In genomic region chr2:118512418-118513377, GRCm38 (mm10) we compare ENCODE assay signal across 10 mouse cellular contexts. TPM values are rescaled to one million over a fixed set of nuclear protein-coding genes. Genes with fewer than 3 reads are reported as not detected.
DNase-seq lines count a peak whose midpoint lies in the region; ATAC-seq lines count a peak whose summit lies in the region.
"Had no signal": no experiment of that assay in that cellular context is flagged by ENCODE, and none has a peak within 500 bp of the region (broad histone marks: within the 10 kb centered on the region; RNA-seq: fewer than 3 reads in every experiment).

No protein-coding gene starts in this region.

- no peaks in the 10 kb centered on the region for H3K36me3 ChIP-seq in heart, embryonic 13.5 days
- no peaks in the 10 kb centered on the region for H3K36me3 ChIP-seq in midbrain, embryonic 10.5 days
- H3K36me3 ChIP-seq in midbrain, embryonic 14.5 days (ENCODE audit: control insufficient read depth, insufficient read depth, low read length), result no peaks in the 10 kb centered on the region
- H3K36me3 ChIP-seq in stomach, embryonic 15.5 days, result no peaks in the 10 kb centered on the region
- no peaks in the 10 kb centered on the region for H3K36me3 ChIP-seq in liver, embryonic 12.5 days

- no peak for ATAC-seq in heart, embryonic 13.5 days (ENCODE audit: extremely low read depth, insufficient number of reproducible peaks, low FRiP score, low TSS enrichment)
- no peak for ATAC-seq in midbrain, embryonic 14.5 days (ENCODE audit: low FRiP score, low TSS enrichment)
- ATAC-seq in granulocyte monocyte progenitor cell, adult 5-6 weeks (replicated peaks; ENCODE audit: poor library complexity, severe bottlenecking), result peak; percentile 50
- ATAC-seq in stomach, embryonic 15.5 days (ENCODE audit: insufficient read depth, low FRiP score, low read depth), result no peak
- ATAC-seq in liver, embryonic 12.5 days, result no peak
- ATAC-seq: CD4-positive, CD25-positive, alpha-beta regulatory T cell, adult 4 months; forebrain, embryonic 14.5 days had no signal

- H3K4me2 ChIP-seq in heart, embryonic 13.5 days, result no peak overlapping the region
- no peak overlapping the region for H3K4me2 ChIP-seq in midbrain, embryonic 14.5 days (ENCODE audit: low read length)
- H3K4me2 ChIP-seq in stomach, embryonic 15.5 days, result no peak overlapping the region
- H3K4me2 ChIP-seq in liver, embryonic 12.5 days, result no peak overlapping the region

- peaks cover 29% of the 10 kb centered on the region for H3K4me1 ChIP-seq in heart, embryonic 13.5 days
- peaks cover 31% of the 10 kb centered on the region for H3K4me1 ChIP-seq in midbrain, embryonic 10.5 days
- peaks cover 8% of the 10 kb centered on the region; the same call in 1 of the 2 replicates for H3K4me1 ChIP-seq in midbrain, embryonic 14.5 days (ENCODE audit: control insufficient read depth, insufficient read depth, low read length)
- H3K4me1 ChIP-seq in stomach, embryonic 15.5 days, result peaks cover 8% of the 10 kb centered on the region
- peaks cover 4% of the 10 kb centered on the region; the same call in 1 of the 2 replicates for H3K4me1 ChIP-seq in liver, embryonic 12.5 days

- H3K27ac ChIP-seq in heart, embryonic 13.5 days (replicated peaks), result peak overlapping the region; percentile 30
- H3K27ac ChIP-seq in midbrain, embryonic 10.5 days (replicated peaks), result peak overlapping the region; percentile 28
- no peak overlapping the region for H3K27ac ChIP-seq in midbrain, embryonic 14.5 days (replicated peaks; ENCODE audit: low read depth, low read length)
- 0 out of 2 replicates have a peak overlapping the region, but pooled peaks have one; percentile 21 for H3K27ac ChIP-seq in stomach, embryonic 15.5 days
- H3K27ac ChIP-seq in liver, embryonic 12.5 days, result no peak overlapping the region

- H3K9me3 ChIP-seq in heart, embryonic 13.5 days, result no peaks in the 10 kb centered on the region
- no peaks in the 10 kb centered on the region for H3K9me3 ChIP-seq in midbrain, embryonic 10.5 days (replicated peaks)
- H3K9me3 ChIP-seq in midbrain, embryonic 14.5 days (ENCODE audit: control insufficient read depth, low read length), result no peaks in the 10 kb centered on the region
- no peaks in the 10 kb centered on the region for H3K9me3 ChIP-seq in stomach, embryonic 15.5 days
- H3K9me3 ChIP-seq in liver, embryonic 12.5 days (replicated peaks), result no peaks in the 10 kb centered on the region

- no peak for DNase-seq in heart, postnatal 25 days (ENCODE audit: low spot score)
- no peak for DNase-seq in midbrain, embryonic 10.5 days (ENCODE audit: low spot score)
- DNase-seq in midbrain, embryonic 14.5 days, result no peak
- DNase-seq in urinary bladder, adult 2 months (ENCODE audit: low spot score), result no peak

- 69% methylated on average over 16 of the region's 16 CpGs for WGBS in heart, embryonic 13.5 days
- 82% methylated on average over 16 of the region's 16 CpGs for WGBS in midbrain, embryonic 10.5 days
- WGBS in midbrain, embryonic 14.5 days, result 85% methylated on average over 16 of the region's 16 CpGs
- 77% methylated on average over 16 of the region's 16 CpGs for WGBS in stomach, embryonic 15.5 days
- WGBS in liver, embryonic 12.5 days (ENCODE audit: insufficient replicate concordance), result 54% methylated on average over 16 of the region's 16 CpGs

- intact Hi-C loops in heart, postnatal 25 days (cut with DNase I), result loop anchor here (5.0 kb wide), 1 partner anchor 35 kb away; the partner anchor contains the start of gene Bmf

- no peaks in the 10 kb centered on the region for H3K27me3 ChIP-seq in heart, embryonic 13.5 days (replicated peaks)
- H3K27me3 ChIP-seq in midbrain, embryonic 10.5 days (ENCODE audit: low read depth, poor library complexity, severe bottlenecking), result peaks cover 11% of the 10 kb centered on the region
- no peaks in the 10 kb centered on the region for H3K27me3 ChIP-seq in midbrain, embryonic 14.5 days (ENCODE audit: control insufficient read depth, insufficient read depth, low read length)
- H3K27me3 ChIP-seq in stomach, embryonic 15.5 days (replicated peaks), result no peaks in the 10 kb centered on the region
- no peaks in the 10 kb centered on the region for H3K27me3 ChIP-seq in liver, embryonic 12.5 days (replicated peaks)

- H3K9ac ChIP-seq in heart, embryonic 13.5 days, result no peak overlapping the region
- no peak overlapping the region for H3K9ac ChIP-seq in midbrain, embryonic 14.5 days (replicated peaks; ENCODE audit: low read length)
- H3K9ac ChIP-seq in stomach, embryonic 15.5 days, result no peak overlapping the region
- H3K9ac ChIP-seq in liver, embryonic 12.5 days, result no peak overlapping the region

- H3K4me3 ChIP-seq in heart, embryonic 13.5 days, result no peak overlapping the region
- no peak overlapping the region for H3K4me3 ChIP-seq in midbrain, embryonic 10.5 days
- no peak overlapping the region for H3K4me3 ChIP-seq in midbrain, embryonic 14.5 days (replicated peaks; ENCODE audit: low read depth, low read length)
- no peak overlapping the region for H3K4me3 ChIP-seq in stomach, embryonic 15.5 days (replicated peaks)
- no peak overlapping the region for H3K4me3 ChIP-seq in liver, embryonic 12.5 days

RNA-seq across cellular contexts. Expression of gene Srp14, which starts 33.2 kb away (rescaled TPM):
- 196 and 218 TPM in 2 replicates for polyA plus RNA-seq in heart, embryonic 13.5 days (2015; fragmentation: Nextera tagmentation; extraction: Ambion mirVana)
- 100 to 1,000 TPM; 107 to 116 TPM for total RNA-seq in heart, postnatal 25 days (2021)
- polyA plus RNA-seq in midbrain, embryonic 10.5 days (2016; fragmentation: Nextera tagmentation; extraction: Ambion mirVana), result 261 and 272 TPM in 2 replicates
- 327 and 366 TPM in 2 replicates for polyA plus RNA-seq in midbrain, embryonic 14.5 days (2014; fragmentation: Nextera tagmentation; extraction: Ambion mirVana)
- 221 and 248 TPM in 2 replicates for total RNA-seq in granulocyte monocyte progenitor cell, adult 5-6 weeks (2014; fragmentation: Nextera tagmentation)
- 186 and 206 TPM in 2 replicates for total RNA-seq in granulocyte monocyte progenitor cell, adult 5-6 weeks (2017)
- 222 and 224 TPM in 2 replicates for polyA plus RNA-seq in stomach, embryonic 15.5 days (2015; fragmentation: Nextera tagmentation; extraction: Ambion mirVana)
- polyA plus RNA-seq in urinary bladder, adult 2 months (2012; rRNA removed), result 203 and 232 TPM in 2 replicates
- 130 TPM in 2 replicates for polyA plus RNA-seq in liver, embryonic 12.5 days (2016; fragmentation: Nextera tagmentation; extraction: Ambion mirVana)

RNA-seq across cellular contexts. Expression of gene Bmf, which starts 36.8 kb away (rescaled TPM):
- 2.5 and 2.9 TPM in 2 replicates for polyA plus RNA-seq in heart, embryonic 13.5 days (2015; fragmentation: Nextera tagmentation; extraction: Ambion mirVana)
- total RNA-seq in heart, postnatal 25 days (2021), result 10 to 100 TPM in 1 of 2 experiments, 1 to 10 TPM in 1; 7.3 to 11.5 TPM
- polyA plus RNA-seq in midbrain, embryonic 10.5 days (2016; fragmentation: Nextera tagmentation; extraction: Ambion mirVana), result 2.9 and 3.0 TPM in 2 replicates
- 1.9 and 2.8 TPM in 2 replicates for polyA plus RNA-seq in midbrain, embryonic 14.5 days (2014; fragmentation: Nextera tagmentation; extraction: Ambion mirVana)
- 0.52 and 6.0 TPM in 2 replicates for total RNA-seq in granulocyte monocyte progenitor cell, adult 5-6 weeks (2014; fragmentation: Nextera tagmentation)
- total RNA-seq in granulocyte monocyte progenitor cell, adult 5-6 weeks (2017), result 0.21 and 0.60 TPM in 2 replicates
- 3.6 and 5.2 TPM in 2 replicates for polyA plus RNA-seq in stomach, embryonic 15.5 days (2015; fragmentation: Nextera tagmentation; extraction: Ambion mirVana)
- polyA plus RNA-seq in urinary bladder, adult 2 months (2012; rRNA removed), result 11.7 and 14.1 TPM in 2 replicates
- 0.62 and 0.83 TPM in 2 replicates for polyA plus RNA-seq in liver, embryonic 12.5 days (2016; fragmentation: Nextera tagmentation; extraction: Ambion mirVana)

Comparison
In these comparisons a context has a peak if more than half of its experiments do, and no peak if none do; other contexts are left out.
1. H3K27ac ChIP-seq: peak in heart, embryonic 13.5 days (single experiment), midbrain, embryonic 10.5 days (single experiment) and stomach, embryonic 15.5 days (single experiment); none in midbrain, embryonic 14.5 days (single experiment) and liver, embryonic 12.5 days (single experiment).